Mouse (Mus musculus) splenic B cell, adult 2 months (primary cell): ENCODE measurements at regions not wholly inside any gene's neighbourhood (a gene's known extent, or its start where the extent isn't known, plus 50 kb on each side); places are given as distances from the start of the nearest gene placed in this dataset.

Source experiments
- DNase-seq: peaks from one replicate; pipeline ENCODE4 v3.0.0-alpha.2; 2011; ENCODE audit warnings: low read depth, low spot score
- H3K27me3 ChIP-seq: 2 replicates; pipeline ENCODE4 v1.6.1; 2012; ENCODE audit warnings: mild to moderate bottlenecking, low read length, moderate library complexity, mixed read lengths; ENCODE audit not compliant: control insufficient read depth, poor library complexity, insufficient read depth, severe bottlenecking
- H3K36me3 ChIP-seq: 2 replicates; pipeline ENCODE4 v1.6.1; 2012; ENCODE audit warnings: mild to moderate bottlenecking, low read length, moderate library complexity, mixed read lengths; ENCODE audit not compliant: control insufficient read depth, poor library complexity, insufficient read depth, severe bottlenecking

GRCm38 (mm10) chr12:68683176-68683575, 475.8 kb downstream of the Rps29 start:
- Histone ChIP-seq H3K36me3 (no peaks in the 10 kb centered on the region), H3K27me3 (no peaks in the 10 kb centered on the region)
- DNase-seq: no peak

DNA sequence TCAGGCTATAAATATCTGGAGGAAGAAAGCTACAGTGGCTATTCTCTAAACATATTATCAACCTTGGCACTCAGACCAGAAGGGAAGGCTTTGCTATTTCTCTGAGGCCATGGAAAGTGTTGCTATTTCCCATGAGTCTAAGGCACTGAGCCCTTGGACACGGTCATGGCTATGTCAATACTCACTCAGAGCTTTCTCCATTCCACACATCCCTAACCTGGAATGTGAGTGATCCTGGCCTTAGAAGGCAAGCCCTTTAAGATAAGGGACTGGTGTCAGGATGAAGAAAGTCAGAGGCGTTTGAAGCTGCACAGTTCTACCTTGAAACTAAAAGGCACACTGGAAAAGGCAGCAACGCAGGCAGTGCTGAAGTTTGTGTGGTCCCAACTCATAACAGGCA, 478.3 kb downstream of the Rps29 start:
- no peak for DNase-seq
- Histone ChIP-seq H3K27me3 (no peaks in the 10 kb centered on the region), H3K36me3 (no peaks in the 10 kb centered on the region)

DNA sequence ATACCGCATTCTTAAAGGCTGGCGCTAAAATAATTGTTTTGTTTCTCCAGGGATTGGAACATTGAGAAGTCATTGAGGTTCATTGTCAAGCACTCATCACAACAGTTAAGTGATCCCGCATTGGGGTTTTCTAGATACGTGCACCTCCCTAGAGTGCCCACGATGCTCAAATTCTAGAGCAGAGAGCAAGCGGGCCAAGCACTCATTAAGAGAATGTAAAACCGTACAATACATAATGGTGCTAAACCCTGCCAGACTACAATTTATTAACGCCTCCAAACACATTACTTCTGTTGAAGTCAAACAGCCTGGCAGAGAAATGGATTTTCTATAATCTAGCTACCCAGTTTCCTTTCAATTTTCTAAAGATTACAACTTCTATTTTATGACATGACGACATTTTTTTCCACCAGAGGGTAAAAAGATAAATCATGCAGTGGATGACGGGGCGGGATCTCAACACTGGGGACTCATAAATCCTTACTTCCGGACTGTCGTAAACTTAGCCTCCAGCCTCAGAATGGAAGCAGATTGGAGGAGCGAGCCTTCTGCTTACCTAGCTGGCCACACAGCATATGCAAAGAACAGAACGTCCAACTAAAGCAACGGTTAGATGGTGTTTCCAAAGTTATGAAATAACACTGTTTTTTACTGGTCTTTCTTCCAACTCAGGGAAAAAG, 482.8 kb downstream of the Rps29 start:
- no peak for DNase-seq
- no peaks in the 10 kb centered on the region for H3K27me3 ChIP-seq
- no peaks in the 10 kb centered on the region for H3K36me3 ChIP-seq

- no peaks in the 10 kb centered on the region for H3K27me3 ChIP-seq
- no peak for DNase-seq
- no peaks in the 10 kb centered on the region for H3K36me3 ChIP-seq
Observed at GRCm38 (mm10) chr12:68672011-68672410, 487.0 kb downstream of the Rps29 start.

DNA sequence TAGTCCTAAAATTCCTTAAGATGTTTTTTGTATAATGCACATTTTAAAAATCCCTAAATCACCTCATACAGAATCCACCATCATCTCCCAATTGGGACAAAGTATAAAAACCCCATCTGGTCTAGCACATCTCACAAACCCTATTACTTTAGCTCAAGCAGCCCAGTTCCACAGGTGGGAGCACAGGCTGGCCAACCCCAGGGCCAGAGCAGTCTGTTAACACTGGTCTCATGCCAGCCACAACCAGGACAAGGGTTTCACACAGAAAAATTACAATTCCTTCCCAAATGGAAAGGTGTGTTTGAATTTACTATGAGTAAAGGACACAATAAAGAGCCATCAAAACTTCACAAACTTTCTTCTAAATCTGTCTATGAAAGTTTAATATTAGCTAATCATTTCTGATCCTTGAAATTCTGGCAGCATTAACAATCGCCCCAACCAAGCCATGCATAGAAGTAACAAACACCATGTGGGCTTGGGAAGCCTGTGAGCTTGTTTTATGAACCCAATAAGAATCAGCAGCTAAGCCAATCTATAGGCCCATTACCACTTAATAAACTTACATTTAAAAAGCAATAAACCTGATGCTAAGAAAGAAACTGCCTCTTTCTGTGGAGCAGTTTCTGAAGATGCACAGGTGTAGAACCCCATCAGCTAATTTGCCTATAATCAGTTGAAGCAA, 512.9 kb downstream of the Rps29 start:
- DNase-seq: no peak
- Histone ChIP-seq H3K36me3 (no peaks in the 10 kb centered on the region), H3K27me3 (no peaks in the 10 kb centered on the region)

DNA sequence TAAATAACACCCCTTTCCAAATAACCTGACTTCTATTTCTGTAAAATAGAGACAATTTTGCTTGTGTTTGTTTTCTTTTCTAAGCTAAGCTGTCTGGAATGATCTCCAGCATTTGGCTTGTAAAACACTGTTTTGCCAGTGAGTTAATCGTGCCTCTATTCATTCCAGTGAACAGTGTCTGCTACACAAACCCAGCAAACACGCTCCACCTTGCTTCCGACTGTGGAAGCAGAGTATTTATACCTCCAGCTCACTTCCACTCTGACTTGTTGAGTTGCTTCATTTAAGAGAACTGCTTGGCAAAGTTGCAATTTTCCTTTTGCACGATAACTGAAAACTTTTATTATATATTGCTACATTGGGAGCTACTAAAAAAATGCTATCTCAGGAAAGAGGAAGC, 515.3 kb downstream of the Rps29 start:
- Histone ChIP-seq H3K27me3 (no peaks in the 10 kb centered on the region), H3K36me3 (no peaks in the 10 kb centered on the region)
- no peak for DNase-seq

GRCm38 (mm10) chr12:68632441-68632840, 526.5 kb downstream of the Rps29 start:
- Histone ChIP-seq H3K36me3 (no peaks in the 10 kb centered on the region), H3K27me3 (no peaks in the 10 kb centered on the region)
- no peak for DNase-seq

DNA sequence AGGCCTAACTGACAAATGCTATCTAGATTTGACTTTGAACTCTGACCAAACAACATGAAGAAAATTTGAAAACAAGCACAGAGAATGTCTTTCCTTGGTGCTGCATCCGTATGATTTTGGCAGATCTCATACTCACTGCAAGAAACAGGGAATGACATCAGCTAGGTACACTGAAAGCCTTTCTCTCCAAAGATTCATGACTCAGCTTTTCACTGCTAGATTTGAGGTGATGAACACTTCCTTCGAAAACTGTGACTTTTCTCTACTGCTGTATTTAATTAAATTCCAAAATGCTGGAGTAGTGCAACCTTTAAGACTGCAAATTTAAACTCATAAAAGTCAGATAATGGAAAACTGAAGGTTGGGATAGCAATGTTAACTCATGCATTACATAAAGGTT, 540.6 kb downstream of the Rps29 start:
- H3K36me3 ChIP-seq: no peaks in the 10 kb centered on the region
- no peaks in the 10 kb centered on the region for H3K27me3 ChIP-seq
- no peak for DNase-seq

GRCm38 (mm10) chr12:68605417-68606000, 553.5 kb downstream of the Rps29 start:
- Histone ChIP-seq H3K36me3 (no peaks in the 10 kb centered on the region), H3K27me3 (no peaks in the 10 kb centered on the region)
- no peak for DNase-seq

DNA sequence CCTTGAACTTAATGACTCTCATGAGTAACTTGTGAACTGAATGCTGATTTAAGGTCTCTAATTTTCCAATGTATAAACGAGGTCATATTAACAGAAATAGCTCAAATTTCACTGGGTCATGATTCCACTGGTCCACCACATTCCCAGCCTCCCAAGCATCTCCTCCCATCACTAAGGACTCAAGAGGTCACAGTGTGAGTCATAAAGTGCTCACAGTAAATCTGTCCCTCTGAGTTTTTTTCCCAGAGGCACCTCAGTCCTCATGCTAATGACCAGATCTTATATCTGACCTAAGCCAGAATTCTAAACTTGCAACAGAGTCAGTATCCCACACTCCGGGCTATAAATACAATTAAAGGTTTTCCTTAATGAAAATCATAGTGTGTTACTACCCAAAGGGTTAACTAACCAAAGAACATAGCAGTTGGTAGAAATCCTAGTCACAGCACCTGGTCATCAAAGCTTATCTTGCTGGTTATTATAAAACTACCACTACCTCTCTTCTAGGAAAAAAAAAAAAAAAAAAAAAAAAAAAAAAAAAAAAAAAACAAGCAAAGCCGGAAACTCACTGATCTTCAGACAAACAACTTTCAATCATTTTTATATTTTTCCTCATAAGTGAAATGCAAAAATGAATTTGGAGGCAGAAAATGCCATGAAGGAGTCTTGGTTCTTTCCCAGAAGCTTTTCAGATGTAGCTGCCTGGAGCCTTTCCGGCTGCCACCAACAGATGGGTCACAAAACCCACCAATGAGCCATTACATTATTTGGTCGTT, 554.3 kb downstream of the Rps29 start:
- Histone ChIP-seq H3K27me3 (no peaks in the 10 kb centered on the region), H3K36me3 (no peaks in the 10 kb centered on the region)
- DNase-seq: no peak

GRCm38 (mm10) chr12:68602682-68603081, 556.3 kb downstream of the Rps29 start:
- DNase-seq: no peak
- Histone ChIP-seq H3K36me3 (no peaks in the 10 kb centered on the region), H3K27me3 (no peaks in the 10 kb centered on the region)

DNA sequence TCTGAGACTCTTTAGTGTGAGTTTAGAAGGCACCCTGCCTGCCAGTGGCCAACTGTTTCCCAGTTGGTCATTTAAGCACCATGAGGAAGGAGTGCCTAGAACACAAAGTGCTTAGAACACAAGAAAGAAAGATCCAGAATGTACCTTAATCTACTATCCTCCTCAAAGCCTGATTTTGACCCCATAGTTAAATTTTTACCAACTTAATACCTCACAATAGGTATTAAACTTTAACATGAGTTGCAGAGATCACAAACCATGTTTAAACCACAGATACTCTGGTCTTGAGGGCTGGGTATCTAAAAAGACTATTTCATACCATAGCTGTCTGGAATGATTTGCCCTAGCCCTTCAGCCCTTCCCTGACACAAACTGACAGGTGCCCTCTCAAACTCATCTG, 557.6 kb downstream of the Rps29 start:
- Histone ChIP-seq H3K36me3 (no peaks in the 10 kb centered on the region), H3K27me3 (no peaks in the 10 kb centered on the region)
- DNase-seq: no peak

- H3K36me3 ChIP-seq: no peaks in the 10 kb centered on the region
- no peak for DNase-seq
Observed at GRCm38 (mm10) chr12:68599681-68600596, 559.0 kb downstream of the Rps29 start.

GRCm38 (mm10) chr12:68599016-68599616, 559.9 kb downstream of the Rps29 start:
- no peak for DNase-seq
- Histone ChIP-seq H3K36me3 (no peaks in the 10 kb centered on the region), H3K27me3 (no peaks in the 10 kb centered on the region)

More at GRCm38 (mm10) chr12:68599681-68600596, 559.0 kb downstream of the Rps29 start:
- no peaks in the 10 kb centered on the region for H3K27me3 ChIP-seq
